Mouse (Mus musculus) bone marrow, adult 2 months (tissue): Measurements from ENCODE around the gene Prom1. TPM values are rescaled to one million over a fixed set of nuclear protein-coding genes. Genes with fewer than 3 reads are reported as not detected.

Experiments used
- H3K27ac ChIP-seq: fragments of 200-500 bp; 2 replicates; pipeline ENCODE4 v1.5.1; 2012; ENCODE audit warnings: low read depth, mild to moderate bottlenecking, control low read depth, inconsistent platforms, low read length; ENCODE audit not compliant: control insufficient read depth, poor library complexity, insufficient read depth
- H3K4me1 ChIP-seq: fragments of 200-500 bp; 2 replicates; pipeline ENCODE4 v1.6.1; 2011; ENCODE audit warnings: low read length; ENCODE audit not compliant: control insufficient read depth, insufficient read depth
- H3K4me3 ChIP-seq: fragments of 200-500 bp; replicated peaks from 2 replicates; pipeline ENCODE3; 2011; ENCODE audit warnings: mild to moderate bottlenecking, low read depth, low read length, control low read depth; ENCODE audit not compliant: control insufficient read depth
- CTCF ChIP-seq: fragments of 200-500 bp; IDR thresholded peaks from 2 replicates; pipeline ENCODE4 v1.5.1; 2011; ENCODE audit warnings: low read length, control low read depth; ENCODE audit not compliant: control insufficient read depth, insufficient read depth
- POLR2A ChIP-seq: fragments of 200-500 bp; IDR thresholded peaks from 2 replicates; pipeline ENCODE4 v1.6.1; 2011; ENCODE audit warnings: low read depth, mild to moderate bottlenecking, control low read depth, low read length, borderline replicate concordance; ENCODE audit not compliant: control insufficient read depth
- WGBS: fragments of 180-500 bp; shearing (Covaris S2); methylation state at CpG from one replicate; pipeline ENCODE4 v1.1.7; 2018; 5-methylcytosine and 5-hydroxymethylcytosine counted together
- polyA plus RNA-seq: library from polyadenylated mRNA; stranded (reverse); fragments of >200 nt; gene quantifications from 2 replicates; pipeline ENCODE4 v1.2.4, GENCODE M21; 2011; ENCODE audit warnings: low replicate concordance; ENCODE audit not compliant: missing spikeins, insufficient read depth, insufficient read length

Prom1 gene
- polyA plus RNA-seq, 1 experiment: 58.9 TPM

DNA sequence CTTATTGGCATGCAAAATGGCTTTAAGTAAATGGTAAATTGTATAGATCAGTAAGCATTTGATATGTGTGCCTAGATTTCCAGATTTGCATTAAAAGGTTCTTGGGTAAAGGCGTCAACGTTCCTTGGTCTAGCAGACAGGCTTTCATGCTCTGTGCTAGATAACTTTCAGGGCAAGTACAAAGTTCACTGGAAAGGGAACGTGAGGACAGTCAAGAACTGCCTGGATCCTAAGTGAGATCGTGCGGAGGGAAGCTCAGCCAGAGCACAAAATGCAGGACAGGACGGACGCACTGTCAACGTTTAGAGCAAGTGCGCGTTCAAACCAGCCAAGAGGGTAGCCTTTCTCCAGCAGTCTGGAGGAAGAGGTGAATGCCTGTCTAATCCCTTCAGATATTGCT, 5.7 kb downstream of the Prom1 start:
- Histone ChIP-seq H3K27ac (no peak overlapping the region), H3K4me1 (no peaks in the 10 kb centered on the region), H3K4me3 (no peak overlapping the region)
- TF ChIP-seq POLR2A: no peak
- TF ChIP-seq CTCF: no peak
- WGBS: 92% methylated on average over 10 of the region's 10 CpGs

DNA sequence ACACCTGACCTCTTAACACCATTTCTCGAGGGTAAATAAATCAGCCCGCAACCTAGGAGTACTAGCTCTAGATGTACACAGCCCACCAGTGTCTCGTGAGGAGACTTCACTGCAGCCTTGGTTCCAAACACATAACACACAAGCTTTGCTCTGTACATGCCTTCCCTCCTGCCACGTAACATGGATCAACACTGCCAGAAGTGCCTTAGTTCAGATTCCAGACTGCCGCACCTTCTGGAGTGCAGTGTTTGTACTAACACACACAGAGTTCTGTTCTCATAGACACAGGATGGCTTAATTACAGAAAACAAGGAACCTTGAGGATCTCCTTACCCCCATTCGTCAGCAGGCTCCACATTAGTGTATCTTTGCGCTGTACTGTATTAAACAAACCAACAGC, 6.1 kb downstream of the Prom1 start:
- Histone ChIP-seq H3K27ac (no peak overlapping the region), H3K4me1 (no peaks in the 10 kb centered on the region), H3K4me3 (no peak overlapping the region)
- no peak for TF ChIP-seq POLR2A
- TF ChIP-seq CTCF: no peak
- 82% methylated on average over 7 of the region's 7 CpGs for WGBS

DNA sequence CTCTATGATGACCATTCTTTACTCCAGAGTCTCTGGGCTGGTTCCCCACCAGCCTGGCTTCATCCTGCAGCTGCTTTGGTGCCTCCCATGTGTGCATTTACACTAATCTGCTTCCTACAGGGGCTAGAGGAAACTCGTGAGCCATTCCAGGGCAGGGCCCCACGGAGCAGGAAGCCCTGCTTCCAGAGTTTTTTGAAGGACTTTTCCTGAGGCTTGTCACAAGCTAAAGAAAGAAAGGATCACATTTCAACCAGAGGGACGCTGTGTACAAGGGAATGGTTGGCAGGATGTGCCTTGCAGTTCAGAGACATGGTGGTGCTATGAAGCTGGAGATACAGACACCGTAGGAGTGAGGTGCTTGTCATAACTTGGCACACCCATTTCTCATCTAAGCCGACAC, 14.8 kb downstream of the Prom1 start:
- no peak overlapping the region for H3K27ac ChIP-seq
- WGBS: 72% methylated on average over 5 of the region's 5 CpGs
- no peak for TF ChIP-seq CTCF
- no peak for TF ChIP-seq POLR2A
- H3K4me3 ChIP-seq: no peak overlapping the region
- peaks cover 2% of the 10 kb centered on the region; the same call in 1 of the 2 replicates for H3K4me1 ChIP-seq

DNA sequence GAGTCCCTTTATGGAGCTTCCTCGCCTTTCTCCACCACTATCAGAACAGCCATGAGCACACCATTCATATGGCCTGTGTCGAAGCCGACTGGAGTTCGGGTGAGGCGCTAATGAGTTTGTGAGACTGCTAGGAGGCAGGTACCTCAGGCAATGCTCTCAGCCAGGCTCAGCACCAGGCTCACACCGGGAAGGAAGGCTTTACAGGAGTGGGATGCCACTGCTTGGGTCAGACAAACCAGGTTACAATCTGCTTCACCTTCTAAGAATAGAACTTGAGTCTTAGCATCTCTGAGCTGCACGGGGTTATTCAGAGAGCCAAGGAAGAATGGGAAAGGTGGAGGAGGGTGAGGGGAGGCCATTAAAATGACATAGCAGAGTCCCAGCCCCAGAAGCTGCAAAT, 16.0 kb downstream of the Prom1 start:
- Histone ChIP-seq H3K4me3 (no peak overlapping the region), H3K27ac (no peak overlapping the region), H3K4me1 (peaks cover 2% of the 10 kb centered on the region; the same call in 1 of the 2 replicates)
- WGBS: 82% methylated on average over 7 of the region's 7 CpGs
- TF ChIP-seq POLR2A: no peak
- TF ChIP-seq CTCF: no peak

DNA sequence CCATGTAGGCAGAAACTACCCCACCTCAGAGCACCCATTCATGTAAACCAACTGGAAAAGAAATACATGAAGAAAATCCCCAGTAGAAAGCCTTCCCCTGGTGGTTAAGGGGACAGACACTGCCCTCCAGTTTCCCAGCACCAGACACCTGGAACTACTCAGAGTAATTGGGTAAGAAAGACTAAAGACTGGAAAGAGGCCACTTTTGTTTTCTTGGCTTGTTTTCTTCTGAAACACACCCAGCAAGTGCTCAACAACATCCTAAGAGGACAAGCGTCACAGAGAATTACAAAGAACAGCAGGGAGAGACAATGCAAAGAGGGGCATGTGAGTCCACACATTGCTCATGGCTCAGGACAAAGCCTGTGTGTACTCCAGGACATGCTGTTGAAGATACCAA, 20.7 kb downstream of the Prom1 start:
- 83% methylated on average over 1 of the region's 1 CpGs for WGBS
- no peak for TF ChIP-seq POLR2A
- TF ChIP-seq CTCF: no peak

DNA sequence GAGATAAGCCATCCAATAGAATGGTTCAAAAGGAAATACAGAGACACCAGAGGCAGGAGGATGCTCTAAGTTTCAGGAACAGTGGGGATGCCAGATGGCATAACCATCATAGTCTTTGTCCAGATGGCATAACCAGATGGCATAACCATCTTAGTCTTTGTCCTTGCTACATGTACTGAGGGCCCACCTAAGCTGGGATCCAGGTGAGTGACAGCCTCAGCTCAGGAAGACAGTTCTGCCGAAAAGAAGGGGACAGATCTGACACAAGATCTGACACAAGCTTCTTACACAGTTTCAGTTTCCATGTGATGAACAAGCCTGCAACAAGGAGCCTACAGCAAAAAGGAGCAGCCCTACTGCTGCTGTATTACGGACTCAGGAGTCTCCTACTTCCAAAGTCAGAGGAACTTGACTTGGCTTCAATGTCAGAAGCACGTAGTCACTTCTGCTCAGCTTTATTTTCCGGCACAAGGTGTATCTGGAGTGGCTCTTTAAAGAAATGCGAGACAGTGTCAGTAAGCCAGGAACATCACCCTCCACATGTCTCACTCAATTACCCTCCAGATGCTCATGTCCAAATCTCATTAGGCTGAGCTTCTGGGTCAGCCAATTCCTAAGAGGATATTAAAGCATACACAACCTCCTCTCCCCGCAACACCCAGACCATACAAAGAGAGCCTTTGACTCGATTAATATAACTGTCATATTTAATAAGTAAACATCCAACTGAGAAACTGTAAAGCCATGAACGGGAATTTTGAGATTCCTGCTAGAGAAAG, 21.4 kb downstream of the Prom1 start:
- TF ChIP-seq POLR2A (no peak), CTCF (no peak)
- Histone ChIP-seq H3K4me1 (no peaks in the 10 kb centered on the region; the same call in 1 of the 2 replicates), H3K27ac (no peak overlapping the region), H3K4me3 (no peak overlapping the region)
- whole genome bisulfite sequencing: 79% methylated on average over 8 of the region's 8 CpGs

More for the DNA sequence above, 20.7 kb downstream of the Prom1 start:
- no peaks in the 10 kb centered on the region for H3K4me1 ChIP-seq
- no peak overlapping the region for H3K4me3 ChIP-seq
- H3K27ac ChIP-seq: no peak overlapping the region

DNA sequence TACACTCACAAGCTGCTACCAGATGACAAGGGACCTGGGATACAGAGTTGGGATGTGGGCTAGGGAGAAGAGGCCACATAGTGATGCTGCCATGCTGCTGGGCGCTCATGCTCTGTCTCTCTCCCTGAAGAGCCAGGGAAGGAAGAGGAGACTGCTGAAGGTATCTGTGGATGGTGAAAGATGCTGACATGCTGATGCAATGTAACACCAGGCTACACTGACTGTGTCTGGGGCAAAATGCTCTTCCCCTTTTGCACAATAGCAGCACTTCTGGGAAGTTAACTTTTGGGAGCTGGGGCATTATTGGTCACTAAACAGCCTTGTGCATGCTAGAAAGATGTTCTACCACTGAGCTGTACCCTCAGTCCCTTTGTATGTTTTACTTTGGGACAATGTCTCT, 26.4 kb downstream of the Prom1 start:
- Histone ChIP-seq H3K4me1 (peaks cover 3% of the 10 kb centered on the region; the same call in 1 of the 2 replicates), H3K27ac (no peak overlapping the region), H3K4me3 (no peak overlapping the region)
- WGBS: 59% methylated on average over 1 of the region's 1 CpGs
- TF ChIP-seq CTCF (no peak), POLR2A (no peak)

DNA sequence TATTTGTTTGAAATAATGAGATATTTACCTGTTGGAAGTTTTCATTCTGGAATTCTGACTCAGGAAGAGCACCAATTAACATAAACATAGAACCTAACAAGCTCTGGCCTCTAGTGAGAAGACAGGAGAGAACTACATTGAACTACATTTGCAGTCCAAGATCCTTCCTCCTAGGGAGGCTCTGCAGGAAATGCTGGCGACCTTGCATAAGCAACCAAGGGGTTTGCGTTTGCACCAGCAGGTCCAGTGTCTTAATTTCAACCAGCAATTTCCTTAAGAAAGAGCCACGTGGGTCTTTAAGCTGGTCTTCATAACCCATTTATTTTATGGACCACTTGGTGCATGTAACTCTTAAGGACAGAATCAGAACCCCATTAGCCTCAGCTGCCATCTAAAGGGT, 28.2 kb downstream of the Prom1 start:
- Histone ChIP-seq H3K4me1 (peaks cover 3% of the 10 kb centered on the region; the same call in 1 of the 2 replicates), H3K27ac (no peak overlapping the region), H3K4me3 (peak overlapping the region; percentile 68)
- no peak for TF ChIP-seq CTCF
- no peak for TF ChIP-seq POLR2A
- WGBS: 9% methylated on average over 3 of the region's 3 CpGs
